Mouse (Mus musculus) spleen, postnatal 10 days (tissue): ENCODE data around the gene Krt6a.
"Not testable (repeated sequence)": the region's sequence is repeated elsewhere in the genome, so short reads cannot be mapped to it uniquely, and the experiment has no call there.

Source experiments
- DNase-seq, 2 experiments: peaks; one replicate each; pipeline ENCODE4 v3.0.0; 2021 to 2022; ENCODE audit warnings: low spot score in 2 of 2

The Krt6a gene

GRCm38 (mm10) chr15:101694207-101694606 lies at the start of gene Krt6a:
Gene Krt6a (minus strand): TSS chr15:101694307.
- DNase-seq: no peak

GRCm38 (mm10) chr15:101742711-101743110 lies 48.6 kb upstream of the Krt6a start, which contains the start of gene Krt71:
Gene Krt71 (minus strand): TSS chr15:101743109.
- no peak for DNase-seq

GRCm38 (mm10) chr15:101737786-101738185 lies 43.7 kb upstream of the Krt6a start:
- no peak for DNase-seq

- DNase-seq: no peak
Observed at GRCm38 (mm10) chr15:101730653-101731052, 36.5 kb upstream of the Krt6a start.

GRCm38 (mm10) chr15:101724686-101725085 lies 30.6 kb upstream of the Krt6a start:
- DNase-seq: no peak

GRCm38 (mm10) chr15:101715831-101716230 lies 21.7 kb upstream of the Krt6a start:
- DNase-seq: no peak

- no peak for DNase-seq
Observed at GRCm38 (mm10) chr15:101714356-101714755, 20.2 kb upstream of the Krt6a start.

- DNase-seq: no peak
Observed at GRCm38 (mm10) chr15:101713731-101714130, 19.6 kb upstream of the Krt6a start.

GRCm38 (mm10) chr15:101712720-101713119 lies 18.6 kb upstream of the Krt6a start, which contains the start of gene Krt5:
Gene Krt5 (minus strand): TSS chr15:101712898.
- DNase-seq: no peak

GRCm38 (mm10) chr15:101708683-101709082 lies 14.6 kb upstream of the Krt6a start:
- no peak for DNase-seq

GRCm38 (mm10) chr15:101707454-101707853 lies 13.3 kb upstream of the Krt6a start:
- DNase-seq: no peak

- DNase-seq: no peak
Observed at GRCm38 (mm10) chr15:101704066-101704465, 10.0 kb upstream of the Krt6a start.

- DNase-seq: no peak
Observed at GRCm38 (mm10) chr15:101702380-101702779, 8.3 kb upstream of the Krt6a start.

GRCm38 (mm10) chr15:101699866-101700265 lies 5.8 kb upstream of the Krt6a start:
- no peak for DNase-seq

GRCm38 (mm10) chr15:101699192-101699591 lies 5.1 kb upstream of the Krt6a start:
- no peak for DNase-seq

- DNase-seq: no peak
Observed at GRCm38 (mm10) chr15:101697326-101698188, 3.5 kb upstream of the Krt6a start.

- not testable (repeated sequence) for DNase-seq
Observed at GRCm38 (mm10) chr15:101690460-101690859, 3.6 kb downstream of the Krt6a start.

- DNase-seq: no peak
Observed at GRCm38 (mm10) chr15:101688161-101688560, 5.9 kb downstream of the Krt6a start.

- DNase-seq: no peak
Observed at GRCm38 (mm10) chr15:101680187-101680586, 13.9 kb downstream of the Krt6a start, which contains the start of gene Krt6b. Gene Krt6b (minus strand): TSS chr15:101680287.

- no peak for DNase-seq
Observed at GRCm38 (mm10) chr15:101675978-101676377, 18.1 kb downstream of the Krt6a start.

- DNase-seq: no peak
Observed at GRCm38 (mm10) chr15:101652736-101653265, 41.3 kb downstream of the Krt6a start.

GRCm38 (mm10) chr15:101647280-101647679 lies 46.8 kb downstream of the Krt6a start, which contains the start of gene Gm5478:
Gene Gm5478 (minus strand): TSS chr15:101647380.
- DNase-seq: no peak
